Mouse (Mus musculus) cerebellum, adult 9-10 months (tissue): ENCODE data around the gene Oxsm.

Experiments used
- DNase-seq: peaks from one replicate; pipeline ENCODE4 v3.0.0; 2022

Gene Oxsm

DNA sequence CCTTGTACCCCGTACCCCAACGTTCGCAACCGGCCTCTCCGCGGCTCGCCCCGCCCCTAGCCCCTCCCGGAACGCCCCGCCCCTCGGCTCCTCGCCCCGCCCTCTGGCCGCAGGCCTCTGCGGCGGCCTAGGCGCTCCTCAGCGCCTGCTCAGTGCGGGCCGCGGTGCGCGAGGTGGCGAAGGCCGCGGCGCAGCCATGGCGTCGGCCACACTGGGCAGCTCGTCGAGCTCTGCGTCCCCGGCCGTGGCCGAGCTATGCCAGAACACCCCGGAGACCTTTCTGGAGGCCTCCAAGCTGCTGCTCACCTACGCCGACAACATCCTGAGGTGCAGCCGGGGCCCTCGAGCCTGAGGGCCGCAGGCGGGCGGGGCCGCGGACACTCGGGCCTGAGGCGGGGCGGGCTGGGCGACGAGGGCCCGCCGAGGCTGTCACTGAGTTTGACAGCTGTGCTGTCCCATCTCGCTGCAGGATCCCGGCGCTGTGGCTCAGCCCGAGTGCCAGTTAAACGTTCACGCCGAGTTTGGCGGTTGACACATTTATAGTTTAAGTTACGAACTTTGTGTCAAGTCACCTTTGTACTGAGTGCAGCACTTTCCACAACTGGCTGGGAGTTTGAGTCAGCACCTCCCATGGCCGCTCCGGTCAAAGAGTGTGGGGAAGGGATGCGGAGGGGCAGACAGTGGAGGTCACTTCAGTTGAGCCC, at the start of gene Oxsm, which contains the start of gene Ngly1:
Gene Oxsm (minus strand): TSS at position 638 of the 704 bp plus-strand sequence.
Gene Ngly1 (plus strand): TSS at position 110 of the 704 bp plus-strand sequence.
- peak; percentile 83 for DNase-seq

DNA sequence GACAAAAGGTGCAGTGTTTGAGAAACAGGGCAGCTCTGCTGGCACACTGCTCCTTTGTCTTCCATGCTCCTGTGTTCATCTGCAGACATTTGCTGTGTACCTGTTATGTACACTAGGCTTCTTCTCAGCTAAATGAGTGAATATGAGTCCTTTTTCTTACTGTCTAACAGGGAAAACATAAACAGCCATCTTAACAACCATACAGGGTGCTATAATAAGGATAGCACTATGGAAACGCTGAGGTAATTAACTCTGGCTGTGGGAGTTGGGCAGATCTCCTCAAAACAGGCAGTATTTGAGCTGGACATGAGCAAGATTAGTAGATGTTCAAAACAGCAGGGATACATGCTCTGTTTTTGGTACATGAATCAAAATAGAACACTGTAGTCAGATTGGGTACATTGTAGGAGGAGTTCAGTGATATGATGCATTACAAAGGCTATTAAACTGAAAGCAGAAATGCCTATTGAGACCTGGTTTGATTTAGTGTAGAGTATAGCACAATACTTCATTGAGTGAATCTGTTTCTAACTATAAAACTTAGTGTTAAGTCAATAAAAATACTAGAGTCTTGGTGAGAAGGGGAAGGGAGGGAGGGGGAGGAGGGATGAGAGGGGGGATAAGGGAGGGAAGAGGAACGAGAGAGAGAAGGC, 47.3 kb upstream of the Oxsm start:
- DNase-seq: no peak

- DNase-seq: no peak
Observed at GRCm38 (mm10) chr14:16293921-16294320, 44.3 kb upstream of the Oxsm start.

GRCm38 (mm10) chr14:16293015-16293414, 43.4 kb upstream of the Oxsm start:
- DNase-seq: no peak

DNA sequence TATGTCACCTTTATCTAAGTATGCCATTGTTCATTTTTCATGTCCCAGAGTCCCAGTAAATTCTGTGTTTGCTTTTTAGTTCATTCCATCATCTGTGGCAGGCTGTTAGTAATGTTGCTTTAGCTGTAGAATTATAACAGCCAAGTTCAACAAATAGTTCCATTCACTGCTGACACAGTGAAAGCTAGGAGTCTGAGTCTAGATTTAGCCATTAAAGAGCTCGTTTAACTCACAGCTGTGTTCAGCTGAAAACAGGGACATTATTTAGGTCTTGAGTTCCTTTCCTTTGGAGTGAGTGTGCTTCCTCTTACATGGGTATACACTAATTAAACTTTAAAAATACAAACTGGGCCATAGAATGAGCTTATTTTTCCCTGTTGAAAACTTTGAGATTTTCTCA, 42.8 kb upstream of the Oxsm start:
- no peak for DNase-seq

DNA sequence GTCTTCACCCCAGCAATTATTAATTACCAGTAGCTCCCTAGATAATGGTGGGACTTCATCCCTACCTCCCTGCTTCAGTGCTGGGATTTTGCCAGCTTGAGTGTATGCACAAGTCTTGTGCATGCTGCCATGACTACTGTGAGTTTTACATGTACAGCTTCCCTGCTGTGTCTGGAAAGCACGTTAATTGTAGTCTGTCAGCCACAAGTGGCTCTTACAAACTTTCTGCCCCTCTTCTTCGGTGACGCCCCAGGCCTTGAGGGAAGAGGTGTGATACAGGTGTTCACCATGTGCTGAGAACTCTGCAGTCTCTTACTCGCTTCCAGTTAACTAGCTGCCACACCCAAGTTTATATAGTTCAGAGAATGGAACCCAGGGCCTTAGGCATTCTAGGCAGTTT, 34.4 kb upstream of the Oxsm start:
- no peak for DNase-seq

- no peak for DNase-seq
Observed at GRCm38 (mm10) chr14:16279196-16279595, 29.6 kb upstream of the Oxsm start.

- no peak for DNase-seq
Observed at GRCm38 (mm10) chr14:16273677-16274076, 24.1 kb upstream of the Oxsm start.

GRCm38 (mm10) chr14:16269776-16270175, 20.2 kb upstream of the Oxsm start:
- no peak for DNase-seq

GRCm38 (mm10) chr14:16267028-16267427, 17.4 kb upstream of the Oxsm start:
- no peak for DNase-seq

GRCm38 (mm10) chr14:16261869-16262268, 12.3 kb upstream of the Oxsm start:
- DNase-seq: no peak

GRCm38 (mm10) chr14:16260541-16260940, 10.9 kb upstream of the Oxsm start:
- peak; percentile 85 for DNase-seq

GRCm38 (mm10) chr14:16256209-16256608, 6.6 kb upstream of the Oxsm start:
- no peak for DNase-seq

DNA sequence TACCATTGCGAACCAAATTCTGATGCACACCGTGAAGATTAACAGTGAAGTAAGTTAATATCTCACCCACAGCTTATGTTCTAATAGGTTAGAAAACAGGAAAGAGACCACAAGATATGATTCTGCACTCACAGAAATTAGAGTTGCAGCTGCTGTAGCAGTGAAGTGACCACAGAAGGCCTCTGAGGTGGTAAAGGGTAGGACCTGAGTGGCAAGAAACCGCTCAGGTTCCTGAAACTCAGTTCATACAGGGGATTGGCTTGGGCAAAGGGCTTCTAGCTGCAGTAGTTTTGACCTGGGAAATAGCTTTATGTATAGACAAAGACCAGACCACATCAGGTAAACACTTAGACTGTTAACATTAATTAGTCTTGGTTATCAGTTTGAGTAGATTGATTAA, 6.1 kb upstream of the Oxsm start:
- no peak for DNase-seq

DNA sequence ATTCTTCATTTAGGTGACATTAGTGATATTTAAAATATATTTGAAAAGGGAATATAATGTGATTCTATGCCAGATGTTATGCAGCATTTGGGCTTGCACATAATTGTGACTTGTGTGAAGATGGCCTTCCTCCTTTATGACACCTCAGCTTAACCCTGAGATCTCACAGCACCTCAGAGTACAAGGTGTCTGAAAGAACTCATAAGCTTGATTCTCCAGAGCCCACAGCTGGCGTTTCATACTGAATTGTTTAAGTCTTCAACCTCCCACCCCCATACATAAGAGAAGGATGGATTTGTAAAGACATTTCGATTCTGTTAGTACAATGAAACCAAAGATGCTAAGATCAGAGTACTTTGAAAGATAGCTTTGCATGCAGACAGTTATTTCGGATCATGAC, 491 bp upstream of the Oxsm start:
- no peak for DNase-seq

- peak; percentile 34 for DNase-seq
Observed at GRCm38 (mm10) chr14:16248603-16249157, 928 bp downstream of the Oxsm start.

GRCm38 (mm10) chr14:16248135-16248534, 1.5 kb downstream of the Oxsm start:
- DNase-seq: peak; percentile 26

DNA sequence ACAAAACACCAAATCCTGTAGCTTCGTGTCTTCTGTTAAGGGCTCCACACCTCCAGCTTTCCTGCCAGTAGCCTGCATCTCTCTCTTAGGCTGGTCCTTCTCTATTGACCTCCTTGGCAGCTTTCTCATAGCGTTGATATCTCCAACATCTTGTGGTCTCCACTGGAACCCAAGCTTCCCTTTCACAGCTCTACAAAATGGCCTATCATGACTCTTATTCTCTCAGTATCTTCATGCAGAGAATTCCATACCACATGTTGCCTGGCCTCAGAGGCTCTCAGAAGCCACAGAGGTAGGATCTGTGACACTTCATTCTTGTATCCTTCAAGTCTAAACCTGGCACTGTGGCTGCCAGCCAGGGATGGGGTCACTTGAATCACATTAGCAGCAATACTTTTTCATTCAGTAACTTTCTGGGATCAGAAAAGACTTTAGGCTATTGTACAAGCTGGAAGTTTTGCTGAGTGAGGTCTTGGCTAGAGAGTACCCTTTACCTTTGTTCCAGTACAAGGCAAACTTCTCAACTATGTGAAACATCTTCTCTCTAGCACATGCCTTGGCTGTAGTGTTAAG, 3.2 kb downstream of the Oxsm start:
- DNase-seq: no peak

DNA sequence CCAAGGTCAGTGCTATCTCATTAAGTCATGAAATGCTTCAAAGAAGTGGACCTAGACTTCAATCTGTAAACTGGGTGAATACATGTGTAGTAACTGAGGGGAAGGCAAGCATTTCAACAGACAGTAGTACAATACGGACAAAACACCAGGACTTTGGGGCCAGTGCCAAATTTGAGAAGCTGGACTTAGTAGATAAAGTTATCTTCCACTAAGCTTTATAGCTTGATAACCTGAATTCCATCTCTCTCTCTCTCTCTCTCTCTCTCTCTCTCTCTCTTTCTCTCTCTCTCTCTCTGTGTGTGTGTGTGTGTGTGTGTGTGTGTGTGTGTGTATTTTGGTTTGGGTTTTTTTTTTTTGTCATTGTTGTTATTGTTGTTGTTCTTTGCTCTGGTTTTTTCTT, 4.5 kb downstream of the Oxsm start:
- no peak for DNase-seq

- no peak for DNase-seq
Observed at GRCm38 (mm10) chr14:16244370-16244769, 5.2 kb downstream of the Oxsm start.

GRCm38 (mm10) chr14:16243603-16244209, 5.9 kb downstream of the Oxsm start:
- no peak for DNase-seq

GRCm38 (mm10) chr14:16242947-16243602, 6.5 kb downstream of the Oxsm start:
- DNase-seq: peak; percentile 93
